Mouse (Mus musculus) embryonic facial prominence, embryonic 12.5 days (tissue): ENCODE measurements at regions not wholly inside any gene's neighbourhood (a gene's known extent, or its start where the extent isn't known, plus 50 kb on each side); places are given as distances from the start of the nearest gene placed in this dataset.

Experiments used
- ATAC-seq: fragments of 200-750 bp; cut with Nextera tagmentation; 2 replicates; pipeline ENCODE4 v1.8.0; 2017; ENCODE audit not compliant: insufficient number of reproducible peaks, insufficient read depth, low FRiP score, low TSS enrichment
- H3K27ac ChIP-seq: fragments of 300-500 bp; sonication (generic); 2 replicates; pipeline ENCODE4 v1.5.1; 2016; ENCODE audit warnings: mild to moderate bottlenecking
- H3K27me3 ChIP-seq: fragments of 300-500 bp; sonication (generic); 2 replicates; pipeline ENCODE4 v1.6.1; 2016; ENCODE audit warnings: mild to moderate bottlenecking, moderate library complexity
- H3K36me3 ChIP-seq: fragments of 300-500 bp; sonication (generic); 2 replicates; pipeline ENCODE4 v1.6.1; 2016; ENCODE audit warnings: mild to moderate bottlenecking
- H3K4me1 ChIP-seq: fragments of 300-500 bp; sonication (generic); 2 replicates; pipeline ENCODE4 v1.6.1; 2016
- H3K4me2 ChIP-seq: fragments of 300-500 bp; sonication (generic); replicated peaks from 2 replicates; pipeline ENCODE4 v1.6.1; 2016; ENCODE audit warnings: mild to moderate bottlenecking, moderate library complexity
- H3K4me3 ChIP-seq: fragments of 300-500 bp; sonication (generic); 2 replicates; pipeline ENCODE4 v1.5.1; 2016; ENCODE audit warnings: mild to moderate bottlenecking
- H3K9ac ChIP-seq: fragments of 300-500 bp; sonication (generic); 2 replicates; pipeline ENCODE4 v1.6.1; 2016; ENCODE audit warnings: mild to moderate bottlenecking, moderate library complexity
- H3K9me3 ChIP-seq: fragments of 300-500 bp; sonication (generic); 2 replicates; pipeline ENCODE4 v1.6.1; 2016; ENCODE audit warnings: mild to moderate bottlenecking, moderate library complexity
- WGBS: fragments of 180-500 bp; shearing (Covaris S2); methylation state at CpG from one replicate; pipeline ENCODE4 v1.1.7; 2016; 5-methylcytosine and 5-hydroxymethylcytosine counted together

GRCm38 (mm10) chr4:66622650-66623394 lies 204.6 kb upstream of the Tlr4 start:
- Histone ChIP-seq H3K9me3 (no peaks in the 10 kb centered on the region), H3K27ac (no peak overlapping the region), H3K4me2 (no peak overlapping the region), H3K36me3 (no peaks in the 10 kb centered on the region), H3K9ac (no peak overlapping the region), H3K4me3 (no peak overlapping the region), H3K4me1 (no peaks in the 10 kb centered on the region), H3K27me3 (no peaks in the 10 kb centered on the region)
- no peak for ATAC-seq
- WGBS: 79% methylated on average over 5 of the region's 5 CpGs

- Histone ChIP-seq H3K4me1 (no peaks in the 10 kb centered on the region), H3K4me3 (no peak overlapping the region), H3K9me3 (no peaks in the 10 kb centered on the region), H3K4me2 (no peak overlapping the region), H3K36me3 (no peaks in the 10 kb centered on the region), H3K27ac (no peak overlapping the region), H3K27me3 (no peaks in the 10 kb centered on the region), H3K9ac (no peak overlapping the region)
- 72% methylated on average over 2 of the region's 2 CpGs for WGBS
- no peak for ATAC-seq
Observed at GRCm38 (mm10) chr4:66618811-66619440, 208.5 kb upstream of the Tlr4 start.

DNA sequence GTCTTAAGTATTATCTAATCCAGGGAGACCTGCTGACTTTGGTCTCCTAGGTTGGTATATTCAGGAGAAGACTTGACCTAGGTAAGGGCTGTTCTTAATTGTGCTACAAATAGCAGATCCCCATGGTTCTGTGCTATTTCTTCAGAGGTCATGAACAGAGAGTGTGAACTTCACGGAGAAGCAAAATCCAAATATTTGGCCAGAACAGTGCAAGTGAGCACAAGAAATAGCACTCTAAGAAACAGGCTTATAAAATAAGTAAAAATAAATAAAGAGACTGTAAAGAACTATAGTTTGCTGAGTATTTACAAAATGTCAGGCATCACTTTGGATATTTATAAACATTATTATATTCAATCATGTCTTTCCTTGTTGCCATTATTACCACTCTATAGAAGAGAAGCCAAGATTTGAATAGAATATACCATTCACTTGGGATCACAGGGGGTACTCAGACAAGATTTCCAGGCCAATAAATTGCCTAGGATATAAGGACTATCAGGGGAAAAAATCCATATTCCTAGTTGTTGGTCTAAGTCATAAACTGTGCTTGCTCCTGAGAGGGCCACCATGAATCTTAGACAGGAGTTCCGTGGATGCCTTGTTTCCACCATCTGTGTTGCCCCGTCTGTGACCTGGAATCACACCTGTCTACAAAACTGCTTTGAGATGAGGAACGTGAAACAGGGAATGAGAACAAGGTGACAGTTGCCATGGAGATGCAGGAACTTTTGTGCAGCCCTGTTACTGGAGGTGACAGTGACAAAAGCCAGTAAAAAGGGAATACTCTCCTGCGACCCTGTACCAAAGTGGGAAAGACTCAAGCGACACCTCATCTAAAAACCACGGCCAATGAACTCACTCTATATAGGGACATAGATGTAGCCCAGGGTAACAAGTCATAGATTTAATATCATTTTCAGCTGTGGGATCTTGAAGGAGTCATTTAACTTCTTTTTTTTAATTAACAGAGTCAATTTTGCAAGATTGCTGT lies 209.3 kb upstream of the Tlr4 start:
- no peaks in the 10 kb centered on the region for H3K36me3 ChIP-seq
- no peak for ATAC-seq

GRCm38 (mm10) chr4:66617101-66617500 lies 210.3 kb upstream of the Tlr4 start:
- 67% methylated on average over 4 of the region's 4 CpGs for WGBS
- Histone ChIP-seq H3K27me3 (no peaks in the 10 kb centered on the region), H3K9ac (no peak overlapping the region), H3K4me3 (no peak overlapping the region), H3K4me1 (no peaks in the 10 kb centered on the region), H3K4me2 (no peak overlapping the region), H3K27ac (no peak overlapping the region), H3K9me3 (no peaks in the 10 kb centered on the region), H3K36me3 (no peaks in the 10 kb centered on the region)
- no peak for ATAC-seq

More for the DNA sequence above, 209.3 kb upstream of the Tlr4 start:
- H3K27me3 ChIP-seq: no peaks in the 10 kb centered on the region
- H3K27ac ChIP-seq: no peak overlapping the region
- no peak overlapping the region for H3K4me3 ChIP-seq
- no peak overlapping the region for H3K4me2 ChIP-seq
- H3K9me3 ChIP-seq: no peaks in the 10 kb centered on the region
- no peak overlapping the region for H3K9ac ChIP-seq
- H3K4me1 ChIP-seq: no peaks in the 10 kb centered on the region
- WGBS: 76% methylated on average over 7 of the region's 7 CpGs

- no peaks in the 10 kb centered on the region for H3K36me3 ChIP-seq
- H3K9ac ChIP-seq: no peak overlapping the region
- no peak overlapping the region for H3K4me3 ChIP-seq
- no peak for ATAC-seq
- no peaks in the 10 kb centered on the region for H3K4me1 ChIP-seq
- no peak overlapping the region for H3K27ac ChIP-seq
- H3K9me3 ChIP-seq: no peaks in the 10 kb centered on the region
- no peaks in the 10 kb centered on the region for H3K27me3 ChIP-seq
- no peak overlapping the region for H3K4me2 ChIP-seq
Observed at GRCm38 (mm10) chr4:66604849-66605248, 200.4 kb upstream of the Astn2 start.

DNA sequence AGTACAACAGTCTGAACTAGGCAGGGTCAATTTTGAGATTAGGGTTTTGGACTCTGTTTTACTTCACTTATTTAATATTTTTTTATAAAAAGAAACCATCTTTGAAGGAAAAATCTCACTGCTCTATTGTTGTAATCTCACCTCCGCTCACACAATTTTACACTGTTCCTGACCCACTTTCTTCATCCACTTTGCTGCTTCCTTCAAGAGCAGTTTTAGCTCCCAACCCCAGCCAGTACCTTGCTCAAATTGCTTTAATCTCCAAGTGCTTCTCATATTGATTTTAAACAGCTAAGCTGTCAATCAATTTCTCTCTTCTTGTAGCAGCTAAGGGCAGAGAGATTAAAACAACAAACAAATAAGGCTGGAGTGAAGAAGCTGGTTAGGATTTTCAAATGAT lies 194.3 kb upstream of the Astn2 start:
- 89% methylated on average over 1 of the region's 1 CpGs for whole genome bisulfite sequencing
- Histone ChIP-seq H3K9ac (no peak overlapping the region), H3K9me3 (no peaks in the 10 kb centered on the region), H3K27me3 (no peaks in the 10 kb centered on the region), H3K27ac (no peak overlapping the region), H3K36me3 (no peaks in the 10 kb centered on the region), H3K4me2 (no peak overlapping the region), H3K4me1 (no peaks in the 10 kb centered on the region), H3K4me3 (no peak overlapping the region)
- ATAC-seq: no peak

- 58% methylated on average over 5 of the region's 5 CpGs for WGBS
Observed at GRCm38 (mm10) chr4:66586647-66587046, 182.2 kb upstream of the Astn2 start.

DNA sequence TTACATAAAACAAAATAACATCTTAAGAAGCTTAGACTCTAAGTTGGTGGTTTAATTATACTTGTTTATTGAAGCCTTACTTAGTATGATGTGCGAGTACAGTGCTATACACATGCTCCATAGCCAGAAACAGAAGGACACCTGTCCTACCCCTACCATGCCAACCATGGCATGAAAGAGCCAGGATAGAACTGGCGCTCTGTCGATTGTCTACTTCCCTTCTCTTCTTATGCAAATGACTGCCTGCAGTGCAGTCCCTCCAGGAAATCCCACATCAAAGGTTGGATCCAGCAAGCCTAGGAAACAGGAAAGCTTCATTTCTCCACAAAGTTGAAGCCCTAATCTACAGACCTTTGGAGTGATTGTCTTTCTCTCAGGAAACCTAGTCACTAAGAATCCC lies 181.8 kb upstream of the Astn2 start:
- Histone ChIP-seq H3K27me3 (no peaks in the 10 kb centered on the region), H3K36me3 (no peaks in the 10 kb centered on the region), H3K9me3 (no peaks in the 10 kb centered on the region), H3K4me2 (no peak overlapping the region), H3K4me3 (no peak overlapping the region), H3K9ac (no peak overlapping the region), H3K4me1 (no peaks in the 10 kb centered on the region), H3K27ac (no peak overlapping the region)
- 23% methylated on average over 3 of the region's 3 CpGs for WGBS
- no peak for ATAC-seq

More at GRCm38 (mm10) chr4:66586647-66587046, 182.2 kb upstream of the Astn2 start:
- Histone ChIP-seq H3K9ac (no peak overlapping the region), H3K4me1 (no peaks in the 10 kb centered on the region), H3K36me3 (no peaks in the 10 kb centered on the region), H3K4me2 (no peak overlapping the region), H3K4me3 (no peak overlapping the region), H3K27ac (no peak overlapping the region), H3K27me3 (no peaks in the 10 kb centered on the region), H3K9me3 (no peaks in the 10 kb centered on the region)
- ATAC-seq: no peak

GRCm38 (mm10) chr4:66556936-66557335 lies 152.5 kb upstream of the Astn2 start:
- Histone ChIP-seq H3K9me3 (no peaks in the 10 kb centered on the region), H3K27me3 (no peaks in the 10 kb centered on the region), H3K4me2 (no peak overlapping the region), H3K27ac (no peak overlapping the region), H3K36me3 (no peaks in the 10 kb centered on the region), H3K9ac (no peak overlapping the region), H3K4me3 (no peak overlapping the region), H3K4me1 (no peaks in the 10 kb centered on the region)
- ATAC-seq: no peak

- H3K4me1 ChIP-seq: no peaks in the 10 kb centered on the region
- no peak overlapping the region for H3K27ac ChIP-seq
- no peaks in the 10 kb centered on the region for H3K27me3 ChIP-seq
- no peak overlapping the region for H3K4me2 ChIP-seq
- no peak overlapping the region for H3K9ac ChIP-seq
- no peaks in the 10 kb centered on the region for H3K36me3 ChIP-seq
- no peak overlapping the region for H3K4me3 ChIP-seq
- 75% methylated on average over 3 of the region's 3 CpGs for WGBS
- ATAC-seq: no peak
- no peaks in the 10 kb centered on the region for H3K9me3 ChIP-seq
Observed at GRCm38 (mm10) chr4:66550306-66551104, 146.1 kb upstream of the Astn2 start.

DNA sequence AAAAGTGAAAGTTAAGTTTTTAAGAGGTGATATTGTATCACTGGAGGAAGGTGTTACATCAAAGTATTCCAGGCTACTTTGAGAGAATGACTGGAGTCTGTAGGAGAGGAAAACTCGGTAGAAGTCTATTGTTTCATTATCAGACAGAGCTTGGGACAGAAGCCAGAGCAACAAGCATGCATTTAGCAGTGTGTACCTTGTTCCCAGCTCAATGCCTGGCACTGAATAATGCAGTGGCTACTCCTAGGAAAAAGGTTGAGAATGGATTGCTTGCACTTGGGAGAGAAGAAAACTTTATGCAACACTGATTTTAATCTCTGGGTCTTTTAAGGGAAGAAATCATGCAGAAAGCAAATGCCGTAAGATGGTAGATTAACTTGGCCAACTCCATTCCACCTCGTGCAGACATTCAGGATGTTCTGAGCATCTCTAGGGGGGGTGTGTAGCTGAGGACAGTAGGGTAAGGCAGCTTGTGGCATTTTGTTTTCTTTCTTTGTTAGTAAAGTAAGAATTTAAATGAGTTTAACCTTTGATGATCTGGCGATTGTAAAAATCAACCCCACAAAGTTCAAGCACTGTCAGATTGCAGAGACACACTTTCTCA lies 138.5 kb upstream of the Astn2 start:
- WGBS: 69% methylated on average over 4 of the region's 4 CpGs
- H3K4me1 ChIP-seq: no peaks in the 10 kb centered on the region
- H3K4me3 ChIP-seq: no peak overlapping the region

More for the DNA sequence above, 138.5 kb upstream of the Astn2 start:
- Histone ChIP-seq H3K9me3 (no peaks in the 10 kb centered on the region), H3K27me3 (no peaks in the 10 kb centered on the region), H3K27ac (no peak overlapping the region), H3K4me2 (no peak overlapping the region), H3K36me3 (no peaks in the 10 kb centered on the region), H3K9ac (no peak overlapping the region)
- ATAC-seq: no peak
